Mouse (Mus musculus): ENCODE measurements at regions not wholly inside any gene's neighbourhood (a gene's known extent, or its start where the extent isn't known, plus 50 kb on each side); places are given as distances from the start of the nearest gene placed in this dataset.
"Not testable (repeated sequence)": the region's sequence is repeated elsewhere in the genome, so short reads cannot be mapped to it uniquely, and the experiment has no call there.

DNA sequence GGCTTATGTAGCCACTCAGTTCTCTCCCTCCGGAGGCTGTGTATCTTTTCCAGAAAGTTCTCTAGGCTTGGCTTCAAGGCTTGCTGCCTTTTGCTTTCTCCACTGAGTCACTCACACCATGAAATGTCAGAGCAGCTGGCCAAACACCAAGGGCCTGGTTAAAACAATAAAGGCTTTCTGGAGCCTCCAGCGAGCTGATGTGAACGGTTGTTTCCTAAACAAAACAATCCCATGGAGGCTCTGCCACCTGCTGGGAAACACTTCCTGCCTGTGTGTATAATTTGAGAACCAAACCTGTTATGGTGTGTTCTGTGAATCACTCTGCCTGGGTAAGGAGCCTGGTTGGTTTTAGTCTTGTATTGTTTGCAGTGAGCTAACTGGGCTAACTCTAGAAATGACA lies 96.7 kb upstream of the Tspan5 start:
- H3K27ac ChIP-seq (ENCODE audit: insufficient read depth, low read length): no peak overlapping the region
- no peak overlapping the region for H3K4me3 ChIP-seq (ENCODE audit: low read depth, low read length)
- no peaks in the 10 kb centered on the region for H3K36me3 ChIP-seq (ENCODE audit: control insufficient read depth, insufficient read depth, low read length, poor library complexity, severe bottlenecking)
- H3K9ac ChIP-seq (ENCODE audit: low read depth, poor library complexity, severe bottlenecking): no peak overlapping the region
- TF ChIP-seq POLR2A (IDR thresholded peaks at IDR 0.05; ENCODE audit: insufficient read depth, low read length) (no peak), CTCF (IDR thresholded peaks at IDR 0.05; ENCODE audit: low read depth, low read length) (no peak), EP300 (IDR thresholded peaks at IDR 0.05; ENCODE audit: insufficient read depth, low read depth, low read length) (no peak)
- H3K9me3 ChIP-seq (replicated peaks; ENCODE audit: control insufficient read depth, insufficient read depth, low read length, poor library complexity, severe bottlenecking): no peaks in the 10 kb centered on the region
- H3K27me3 ChIP-seq (ENCODE audit: control insufficient read depth, insufficient read depth, low read length, poor library complexity, severe bottlenecking): no peaks in the 10 kb centered on the region
- peaks cover 2% of the 10 kb centered on the region for H3K4me1 ChIP-seq (ENCODE audit: control insufficient read depth, insufficient read depth, low read length)

DNA sequence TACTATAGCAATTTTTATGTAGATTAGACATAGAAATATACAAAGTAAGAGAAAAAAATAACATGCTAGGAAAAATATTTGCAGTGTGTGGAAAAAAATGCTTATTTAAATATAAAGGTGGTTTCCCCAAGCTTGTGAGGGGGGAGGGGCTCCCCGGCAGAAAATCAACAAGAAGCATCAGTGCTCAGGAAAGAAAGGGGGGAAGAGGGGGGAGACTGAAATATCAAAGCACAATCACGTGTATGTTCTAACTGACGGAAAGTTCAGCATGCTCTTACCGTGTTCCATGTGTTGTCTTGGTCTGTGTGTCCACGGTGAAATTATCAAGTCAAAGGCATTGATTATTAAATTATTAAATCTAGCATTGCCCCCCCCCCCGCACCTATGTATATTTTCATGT lies 92.3 kb upstream of the Tspan5 start:
- peaks cover under 1% of the 10 kb centered on the region for H3K4me1 ChIP-seq (ENCODE audit: control insufficient read depth, insufficient read depth, low read length)
- H3K4me3 ChIP-seq (ENCODE audit: low read depth, low read length): no peak overlapping the region
- H3K36me3 ChIP-seq (ENCODE audit: control insufficient read depth, insufficient read depth, low read length, poor library complexity, severe bottlenecking): no peaks in the 10 kb centered on the region
- peaks cover 6% of the 10 kb centered on the region; the same call in 1 of the 2 replicates for H3K9me3 ChIP-seq (replicated peaks; ENCODE audit: control insufficient read depth, insufficient read depth, low read length, poor library complexity, severe bottlenecking)
- TF ChIP-seq CTCF (IDR thresholded peaks at IDR 0.05; ENCODE audit: low read depth, low read length): no peak
- TF ChIP-seq EP300 (IDR thresholded peaks at IDR 0.05; ENCODE audit: insufficient read depth, low read depth, low read length): no peak
- TF ChIP-seq POLR2A (IDR thresholded peaks at IDR 0.05; ENCODE audit: insufficient read depth, low read length): no peak
- H3K27me3 ChIP-seq (ENCODE audit: control insufficient read depth, insufficient read depth, low read length, poor library complexity, severe bottlenecking): no peaks in the 10 kb centered on the region
- H3K27ac ChIP-seq (ENCODE audit: insufficient read depth, low read length): no peak overlapping the region
- no peak overlapping the region for H3K9ac ChIP-seq (ENCODE audit: low read depth, poor library complexity, severe bottlenecking)

DNA sequence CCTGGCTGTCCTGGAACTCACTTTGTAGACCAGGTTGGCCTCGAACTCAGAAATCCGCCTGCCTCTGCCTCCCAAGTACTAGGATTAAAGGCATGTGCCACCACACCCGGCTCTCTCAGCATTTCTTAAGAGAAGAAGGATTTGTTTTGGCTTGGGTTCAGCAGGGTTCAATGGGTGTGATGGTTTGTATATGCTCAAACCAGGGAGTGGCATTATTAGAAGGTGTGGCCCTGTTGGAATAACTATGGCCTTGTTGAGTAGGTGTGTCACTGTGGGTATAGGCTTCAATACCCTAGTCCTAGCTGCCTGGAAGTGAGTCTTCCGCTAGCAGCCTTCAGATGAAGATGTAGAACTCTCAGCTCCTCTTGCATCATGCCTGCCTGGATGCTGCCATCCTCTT lies 91.3 kb upstream of the Tspan5 start:
- not testable (repeated sequence) for H3K27me3 ChIP-seq (ENCODE audit: control insufficient read depth, insufficient read depth, low read length, poor library complexity, severe bottlenecking); H3K27ac ChIP-seq (ENCODE audit: insufficient read depth, low read length); H3K4me3 ChIP-seq (ENCODE audit: low read depth, low read length); H3K36me3 ChIP-seq (ENCODE audit: control insufficient read depth, insufficient read depth, low read length, poor library complexity, severe bottlenecking); H3K9me3 ChIP-seq (replicated peaks; ENCODE audit: control insufficient read depth, insufficient read depth, low read length, poor library complexity, severe bottlenecking); H3K9ac ChIP-seq (ENCODE audit: low read depth, poor library complexity, severe bottlenecking); H3K4me1 ChIP-seq (ENCODE audit: control insufficient read depth, insufficient read depth, low read length)

DNA sequence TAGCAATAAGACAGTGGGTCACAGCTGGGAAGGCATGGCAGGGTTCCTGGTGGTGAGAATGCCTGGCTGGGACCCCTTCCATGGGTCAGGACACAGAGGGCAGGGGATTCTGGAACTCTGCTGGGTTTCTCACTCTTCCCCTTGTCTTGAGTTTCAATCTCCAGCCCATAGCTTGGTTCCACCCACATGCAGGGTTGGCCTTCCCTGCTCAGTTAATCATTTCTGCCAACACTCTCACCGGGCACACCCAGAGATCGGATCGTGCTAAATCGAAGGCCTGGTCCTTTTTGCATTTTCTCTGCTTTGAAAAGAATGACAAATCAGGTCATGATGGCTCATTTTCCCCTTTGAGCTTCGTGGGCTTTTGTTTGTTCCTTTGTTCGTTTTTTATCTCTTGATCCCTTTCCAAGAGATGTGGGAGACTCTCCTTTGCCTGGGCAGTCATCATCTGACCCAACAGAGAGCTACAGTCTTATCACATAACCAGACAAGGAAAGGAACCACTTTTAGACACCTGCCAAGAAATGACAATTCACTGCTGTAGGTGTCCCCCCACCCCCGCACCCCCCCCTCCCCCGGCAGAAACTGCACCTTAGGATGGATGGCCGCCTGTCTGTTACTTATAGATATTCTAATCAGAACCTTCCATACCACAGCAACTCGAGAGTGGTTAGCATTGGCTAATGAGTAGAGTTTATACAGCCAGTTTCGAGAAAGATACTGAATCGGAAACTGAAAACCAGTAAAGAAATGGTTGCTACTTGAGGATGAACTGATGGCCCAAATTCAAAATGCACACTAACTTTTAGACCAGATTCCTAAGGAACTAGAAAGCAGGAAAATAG lies 90.4 kb upstream of the Tspan5 start:
- Histone ChIP-seq H3K27ac (ENCODE audit: insufficient read depth, low read length) (no peak overlapping the region), H3K9me3 (replicated peaks; ENCODE audit: control insufficient read depth, insufficient read depth, low read length, poor library complexity, severe bottlenecking) (peaks cover 17% of the 10 kb centered on the region), H3K4me3 (ENCODE audit: low read depth, low read length) (no peak overlapping the region), H3K4me1 (ENCODE audit: control insufficient read depth, insufficient read depth, low read length) (peaks cover 2% of the 10 kb centered on the region), H3K27me3 (ENCODE audit: control insufficient read depth, insufficient read depth, low read length, poor library complexity, severe bottlenecking) (no peaks in the 10 kb centered on the region), H3K9ac (ENCODE audit: low read depth, poor library complexity, severe bottlenecking) (no peak overlapping the region), H3K36me3 (ENCODE audit: control insufficient read depth, insufficient read depth, low read length, poor library complexity, severe bottlenecking) (no peaks in the 10 kb centered on the region)
- TF ChIP-seq CTCF (IDR thresholded peaks at IDR 0.05; ENCODE audit: low read depth, low read length): no peak
- no peak for TF ChIP-seq POLR2A (IDR thresholded peaks at IDR 0.05; ENCODE audit: insufficient read depth, low read length)
- no peak for TF ChIP-seq EP300 (IDR thresholded peaks at IDR 0.05; ENCODE audit: insufficient read depth, low read depth, low read length)

DNA sequence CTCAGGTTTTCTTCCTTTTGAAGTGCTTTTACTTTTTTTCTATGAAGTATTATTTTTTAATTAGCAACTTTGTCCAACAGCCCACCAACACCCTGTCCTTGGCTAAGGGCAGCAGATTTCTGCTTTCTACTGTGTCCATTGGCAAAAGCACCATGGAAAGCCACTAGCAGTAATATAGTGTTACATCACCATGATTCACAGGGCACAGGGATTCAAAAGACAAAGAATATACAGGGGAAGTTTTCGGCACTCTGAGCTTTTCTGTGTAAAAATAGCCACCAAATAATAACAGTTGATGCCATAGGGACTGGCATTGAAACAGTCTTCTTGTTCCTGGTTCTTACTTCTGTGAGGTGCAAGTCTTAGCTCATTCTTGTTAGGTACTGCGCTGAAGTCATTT lies 89.8 kb upstream of the Tspan5 start:
- H3K27ac ChIP-seq (ENCODE audit: insufficient read depth, low read length): no peak overlapping the region
- TF ChIP-seq POLR2A (IDR thresholded peaks at IDR 0.05; ENCODE audit: insufficient read depth, low read length) (no peak), CTCF (IDR thresholded peaks at IDR 0.05; ENCODE audit: low read depth, low read length) (no peak)
- H3K4me3 ChIP-seq (ENCODE audit: low read depth, low read length): no peak overlapping the region
- peaks cover 22% of the 10 kb centered on the region for H3K9me3 ChIP-seq (replicated peaks; ENCODE audit: control insufficient read depth, insufficient read depth, low read length, poor library complexity, severe bottlenecking)
- H3K36me3 ChIP-seq (ENCODE audit: control insufficient read depth, insufficient read depth, low read length, poor library complexity, severe bottlenecking): no peaks in the 10 kb centered on the region
- H3K27me3 ChIP-seq (ENCODE audit: control insufficient read depth, insufficient read depth, low read length, poor library complexity, severe bottlenecking): no peaks in the 10 kb centered on the region
- peaks cover 2% of the 10 kb centered on the region for H3K4me1 ChIP-seq (ENCODE audit: control insufficient read depth, insufficient read depth, low read length)
- H3K9ac ChIP-seq (ENCODE audit: low read depth, poor library complexity, severe bottlenecking): no peak overlapping the region

DNA sequence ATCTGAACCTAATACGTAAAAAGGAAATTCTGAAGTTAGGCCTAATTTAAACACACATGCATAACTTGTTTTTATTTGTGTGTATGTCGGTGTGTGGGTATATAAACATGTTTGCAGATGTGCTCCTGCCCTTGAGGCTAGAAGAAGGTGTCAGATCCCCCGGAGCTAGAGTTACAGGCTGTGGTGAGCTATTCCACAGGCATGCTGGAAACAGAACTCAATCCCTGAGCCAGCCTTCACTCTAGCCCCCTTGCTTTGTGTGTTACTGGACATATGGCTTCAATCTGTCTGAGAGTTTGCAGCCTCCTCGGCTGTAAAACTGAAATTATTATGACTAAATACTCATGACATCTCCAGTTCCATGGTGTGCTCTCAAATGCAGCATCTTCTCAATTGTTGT lies 89.3 kb upstream of the Tspan5 start:
- peaks cover 26% of the 10 kb centered on the region for H3K9me3 ChIP-seq (replicated peaks; ENCODE audit: control insufficient read depth, insufficient read depth, low read length, poor library complexity, severe bottlenecking)
- no peak overlapping the region for H3K4me3 ChIP-seq (ENCODE audit: low read depth, low read length)
- H3K9ac ChIP-seq (ENCODE audit: low read depth, poor library complexity, severe bottlenecking): no peak overlapping the region
- H3K27me3 ChIP-seq (ENCODE audit: control insufficient read depth, insufficient read depth, low read length, poor library complexity, severe bottlenecking): no peaks in the 10 kb centered on the region
- H3K36me3 ChIP-seq (ENCODE audit: control insufficient read depth, insufficient read depth, low read length, poor library complexity, severe bottlenecking): no peaks in the 10 kb centered on the region
- H3K27ac ChIP-seq (ENCODE audit: insufficient read depth, low read length): no peak overlapping the region
- H3K4me1 ChIP-seq (ENCODE audit: control insufficient read depth, insufficient read depth, low read length): peaks cover 2% of the 10 kb centered on the region
- TF ChIP-seq EP300 (IDR thresholded peaks at IDR 0.05; ENCODE audit: insufficient read depth, low read depth, low read length) (no peak), POLR2A (IDR thresholded peaks at IDR 0.05; ENCODE audit: insufficient read depth, low read length) (no peak), CTCF (IDR thresholded peaks at IDR 0.05; ENCODE audit: low read depth, low read length) (no peak)

All from ES-Bruce4 (cell line).